Mouse (Mus musculus): ENCODE measurements at regions not wholly inside any gene's neighbourhood (a gene's known extent, or its start where the extent isn't known, plus 50 kb on each side); places are given as distances from the start of the nearest gene placed in this dataset.

DNA sequence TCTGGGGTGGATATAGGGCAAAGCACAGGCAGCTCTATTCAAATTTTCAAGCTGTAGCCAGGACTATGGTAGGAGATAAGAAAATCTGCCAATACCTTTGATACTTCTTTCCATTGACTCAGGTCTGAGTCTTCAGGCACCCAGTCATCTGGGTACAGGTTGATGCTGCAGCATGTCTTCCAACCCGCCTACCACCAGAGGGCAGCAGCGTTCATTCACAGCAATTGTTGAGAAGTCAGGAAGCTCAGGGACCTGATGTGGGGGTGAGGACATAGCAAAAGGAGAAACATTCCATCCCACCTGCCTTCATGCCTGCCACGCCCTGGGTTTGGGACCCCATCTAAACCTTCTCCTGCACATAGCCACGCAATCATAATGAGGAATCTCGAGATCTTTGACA is 118.2 kb upstream of the Gm21876 start:
- no peaks in the 10 kb centered on the region for H3K9me3 ChIP-seq (ENCODE audit: control insufficient read depth, low read depth, low read length)
- H3K27me3 ChIP-seq (ENCODE audit: control insufficient read depth, insufficient read depth, low read length): no peaks in the 10 kb centered on the region
- ATAC-seq (ENCODE audit: insufficient number of reproducible peaks, insufficient read depth, low FRiP score, low read depth): no peak
- H3K27ac ChIP-seq (ENCODE audit: low read length): no peak overlapping the region
- H3K4me2 ChIP-seq (replicated peaks; ENCODE audit: low read depth, low read length): no peak overlapping the region
- no peak overlapping the region for H3K4me3 ChIP-seq (ENCODE audit: low read depth, low read length)
- H3K9ac ChIP-seq (replicated peaks; ENCODE audit: low read depth, low read length): no peak overlapping the region
- WGBS: 22% methylated on average over 5 of the region's 5 CpGs
- no peaks in the 10 kb centered on the region for H3K36me3 ChIP-seq (ENCODE audit: control insufficient read depth, insufficient read depth, low read length)
- no peaks in the 10 kb centered on the region for H3K4me1 ChIP-seq (ENCODE audit: control insufficient read depth, insufficient read depth, low read length)

- WGBS: 46% methylated on average over 1 of the region's 1 CpGs
- Histone ChIP-seq H3K27me3 (ENCODE audit: control insufficient read depth, insufficient read depth, low read length) (no peaks in the 10 kb centered on the region), H3K36me3 (ENCODE audit: control insufficient read depth, insufficient read depth, low read length) (no peaks in the 10 kb centered on the region), H3K27ac (ENCODE audit: low read length) (no peak overlapping the region), H3K9me3 (ENCODE audit: control insufficient read depth, low read depth, low read length) (no peaks in the 10 kb centered on the region), H3K4me3 (ENCODE audit: low read depth, low read length) (no peak overlapping the region), H3K4me1 (ENCODE audit: control insufficient read depth, insufficient read depth, low read length) (no peaks in the 10 kb centered on the region), H3K9ac (replicated peaks; ENCODE audit: low read depth, low read length) (no peak overlapping the region), H3K4me2 (replicated peaks; ENCODE audit: low read depth, low read length) (no peak overlapping the region)
- ATAC-seq (ENCODE audit: insufficient number of reproducible peaks, insufficient read depth, low FRiP score, low read depth): no peak
Observed at GRCm38 (mm10) chrX:21295460-21295859, 120.0 kb upstream of the Gm21876 start.

DNA sequence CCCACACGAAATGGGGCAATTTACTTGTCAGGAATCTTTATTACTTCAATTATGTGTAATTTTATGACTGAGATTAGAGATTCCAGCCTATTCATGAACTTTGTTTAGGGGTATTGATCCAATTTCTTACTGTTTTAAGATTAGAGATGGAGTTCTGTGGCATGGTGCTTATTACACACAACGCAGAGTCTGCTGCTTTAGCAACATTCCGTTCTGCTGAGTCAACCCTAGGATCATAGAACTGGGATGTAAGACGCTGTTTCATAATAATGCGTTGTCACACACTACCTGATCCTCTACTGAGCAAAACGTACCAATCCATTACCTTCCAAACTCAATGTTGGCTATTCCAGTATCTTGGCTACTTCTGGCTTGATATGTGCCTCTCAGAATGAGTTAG is 121.9 kb upstream of the Gm21876 start:
- H3K36me3 ChIP-seq (ENCODE audit: control insufficient read depth, insufficient read depth, low read length): no peaks in the 10 kb centered on the region
- H3K27me3 ChIP-seq (ENCODE audit: control insufficient read depth, insufficient read depth, low read length): no peaks in the 10 kb centered on the region
- H3K4me3 ChIP-seq (ENCODE audit: low read depth, low read length): no peak overlapping the region
- no peak for ATAC-seq (ENCODE audit: insufficient number of reproducible peaks, insufficient read depth, low FRiP score, low read depth)
- no peak overlapping the region for H3K27ac ChIP-seq (ENCODE audit: low read length)
- no peak overlapping the region for H3K9ac ChIP-seq (replicated peaks; ENCODE audit: low read depth, low read length)
- 74% methylated on average over 6 of the region's 6 CpGs for WGBS
- no peak overlapping the region for H3K4me2 ChIP-seq (replicated peaks; ENCODE audit: low read depth, low read length)
- no peaks in the 10 kb centered on the region for H3K4me1 ChIP-seq (ENCODE audit: control insufficient read depth, insufficient read depth, low read length)
- no peaks in the 10 kb centered on the region for H3K9me3 ChIP-seq (ENCODE audit: control insufficient read depth, low read depth, low read length)

DNA sequence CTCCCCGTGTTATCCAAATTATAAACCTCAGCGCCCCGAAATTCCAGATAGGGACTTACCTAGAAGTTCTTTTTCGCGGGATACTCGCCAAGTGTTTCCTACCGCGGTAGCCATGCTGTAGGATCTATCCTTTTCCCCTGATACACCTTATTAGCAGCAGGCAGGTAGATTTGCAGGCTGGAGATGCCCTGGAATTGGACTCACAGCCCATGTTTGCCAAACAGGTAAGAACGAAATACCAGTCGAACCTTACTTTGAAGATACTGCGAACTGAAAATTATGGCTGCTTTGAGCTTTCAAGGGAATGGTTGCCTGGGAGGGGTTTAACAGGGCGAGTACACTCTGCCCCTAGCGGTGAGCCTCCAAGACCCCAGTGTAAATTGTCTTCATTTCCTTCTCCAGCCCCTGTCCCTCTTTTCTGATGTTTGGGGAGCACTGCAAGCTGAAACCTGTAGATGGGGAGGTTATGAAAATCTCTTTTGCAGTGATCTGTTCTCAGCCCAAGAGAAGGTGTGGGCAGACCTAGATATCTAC is 149.8 kb upstream of the Agtr2 start:
- Histone ChIP-seq H3K4me3 (ENCODE audit: low read depth, low read length) (peak overlapping the region; percentile 25), H3K4me2 (replicated peaks; ENCODE audit: low read depth, low read length) (peak overlapping the region; percentile 27), H3K9me3 (ENCODE audit: control insufficient read depth, low read depth, low read length) (no peaks in the 10 kb centered on the region), H3K4me1 (ENCODE audit: control insufficient read depth, insufficient read depth, low read length) (no peaks in the 10 kb centered on the region), H3K27ac (ENCODE audit: low read length) (no peak overlapping the region), H3K36me3 (ENCODE audit: control insufficient read depth, insufficient read depth, low read length) (no peaks in the 10 kb centered on the region), H3K27me3 (ENCODE audit: control insufficient read depth, insufficient read depth, low read length) (no peaks in the 10 kb centered on the region), H3K9ac (replicated peaks; ENCODE audit: low read depth, low read length) (no peak overlapping the region)
- ATAC-seq (ENCODE audit: insufficient number of reproducible peaks, insufficient read depth, low FRiP score, low read depth): no peak
- WGBS: 27% methylated on average over 13 of the region's 13 CpGs

DNA sequence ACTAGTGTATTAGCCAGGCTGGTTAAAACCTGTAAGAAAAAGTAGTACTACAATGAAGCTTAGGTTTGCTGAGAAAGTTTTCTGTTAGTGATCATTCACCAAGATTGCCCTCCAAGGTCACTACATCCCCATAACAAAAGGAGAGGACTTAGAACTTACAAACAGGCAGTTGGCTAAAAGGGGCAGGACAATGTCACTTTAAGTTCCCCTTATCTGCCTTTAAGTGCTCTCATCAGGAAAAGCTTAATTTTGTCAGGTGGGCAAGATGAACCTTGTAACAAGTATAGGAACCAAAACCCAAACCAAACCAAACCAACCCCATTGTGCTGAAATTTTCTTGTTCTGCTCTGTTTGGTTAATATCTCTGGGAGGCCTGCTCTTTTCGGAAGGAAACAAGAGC is 139.9 kb upstream of the Agtr2 start:
- no peaks in the 10 kb centered on the region for H3K36me3 ChIP-seq (ENCODE audit: control insufficient read depth, insufficient read depth, low read length)
- 65% methylated on average over 1 of the region's 1 CpGs for WGBS

DNA sequence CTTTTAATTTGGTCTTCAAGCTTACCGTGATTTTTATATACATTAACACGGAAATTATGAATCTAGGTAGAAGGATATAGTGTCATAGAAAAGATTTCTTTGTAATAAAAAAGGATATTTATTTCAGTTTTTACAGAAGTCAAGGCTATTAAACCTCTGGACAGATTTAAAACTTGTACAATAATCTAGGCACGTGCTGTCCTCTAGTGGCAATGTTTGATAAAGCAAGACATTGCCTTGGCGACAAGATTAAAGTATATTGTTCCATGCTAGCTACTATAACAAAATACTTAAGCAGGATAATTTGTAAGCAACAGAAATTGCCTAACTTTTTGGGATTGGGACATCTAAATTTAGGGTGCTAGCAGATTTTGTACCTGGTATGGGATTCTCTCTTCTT is 133.8 kb upstream of the Agtr2 start:
- H3K4me2 ChIP-seq (replicated peaks; ENCODE audit: low read depth, low read length): no peak overlapping the region
- ATAC-seq (ENCODE audit: insufficient number of reproducible peaks, insufficient read depth, low FRiP score, low read depth): no peak
- no peak overlapping the region for H3K9ac ChIP-seq (replicated peaks; ENCODE audit: low read depth, low read length)
- H3K4me3 ChIP-seq (ENCODE audit: low read depth, low read length): no peak overlapping the region
- no peaks in the 10 kb centered on the region for H3K27me3 ChIP-seq (ENCODE audit: control insufficient read depth, insufficient read depth, low read length)
- H3K36me3 ChIP-seq (ENCODE audit: control insufficient read depth, insufficient read depth, low read length): no peaks in the 10 kb centered on the region
- WGBS: 36% methylated on average over 4 of the region's 4 CpGs
- H3K4me1 ChIP-seq (ENCODE audit: control insufficient read depth, insufficient read depth, low read length): no peaks in the 10 kb centered on the region
- H3K27ac ChIP-seq (ENCODE audit: low read length): no peak overlapping the region
- H3K9me3 ChIP-seq (ENCODE audit: control insufficient read depth, low read depth, low read length): no peaks in the 10 kb centered on the region

More for the DNA sequence above, 139.9 kb upstream of the Agtr2 start:
- no peak for ATAC-seq (ENCODE audit: insufficient number of reproducible peaks, insufficient read depth, low FRiP score, low read depth)
- Histone ChIP-seq H3K4me1 (ENCODE audit: control insufficient read depth, insufficient read depth, low read length) (no peaks in the 10 kb centered on the region), H3K27me3 (ENCODE audit: control insufficient read depth, insufficient read depth, low read length) (no peaks in the 10 kb centered on the region), H3K27ac (ENCODE audit: low read length) (no peak overlapping the region), H3K4me2 (replicated peaks; ENCODE audit: low read depth, low read length) (no peak overlapping the region), H3K9ac (replicated peaks; ENCODE audit: low read depth, low read length) (no peak overlapping the region), H3K9me3 (ENCODE audit: control insufficient read depth, low read depth, low read length) (no peaks in the 10 kb centered on the region), H3K4me3 (ENCODE audit: low read depth, low read length) (no peak overlapping the region)

- Histone ChIP-seq H3K4me2 (replicated peaks; ENCODE audit: low read depth, low read length) (no peak overlapping the region), H3K9me3 (ENCODE audit: control insufficient read depth, low read depth, low read length) (no peaks in the 10 kb centered on the region), H3K4me3 (ENCODE audit: low read depth, low read length) (no peak overlapping the region), H3K36me3 (ENCODE audit: control insufficient read depth, insufficient read depth, low read length) (no peaks in the 10 kb centered on the region), H3K4me1 (ENCODE audit: control insufficient read depth, insufficient read depth, low read length) (no peaks in the 10 kb centered on the region), H3K27ac (ENCODE audit: low read length) (no peak overlapping the region), H3K27me3 (ENCODE audit: control insufficient read depth, insufficient read depth, low read length) (no peaks in the 10 kb centered on the region), H3K9ac (replicated peaks; ENCODE audit: low read depth, low read length) (no peak overlapping the region)
- 49% methylated on average over 3 of the region's 3 CpGs for WGBS
- ATAC-seq (ENCODE audit: insufficient number of reproducible peaks, insufficient read depth, low FRiP score, low read depth): no peak
Observed at GRCm38 (mm10) chrX:21352350-21352749, 132.0 kb upstream of the Agtr2 start.

GRCm38 (mm10) chrX:21360771-21361667 is 123.3 kb upstream of the Agtr2 start:
- Histone ChIP-seq H3K9me3 (ENCODE audit: control insufficient read depth, low read depth, low read length) (no peaks in the 10 kb centered on the region), H3K9ac (replicated peaks; ENCODE audit: low read depth, low read length) (no peak overlapping the region), H3K36me3 (ENCODE audit: control insufficient read depth, insufficient read depth, low read length) (no peaks in the 10 kb centered on the region), H3K27ac (ENCODE audit: low read length) (no peak overlapping the region), H3K4me2 (replicated peaks; ENCODE audit: low read depth, low read length) (peak overlapping the region; percentile 54), H3K4me1 (ENCODE audit: control insufficient read depth, insufficient read depth, low read length) (no peaks in the 10 kb centered on the region), H3K27me3 (ENCODE audit: control insufficient read depth, insufficient read depth, low read length) (no peaks in the 10 kb centered on the region), H3K4me3 (ENCODE audit: low read depth, low read length) (peak overlapping the region; percentile 27)
- peak; percentile 77; the same call in 1 of the 2 replicates for ATAC-seq (ENCODE audit: insufficient number of reproducible peaks, insufficient read depth, low FRiP score, low read depth)
- WGBS: 26% methylated on average over 43 of the region's 43 CpGs
